Mouse (Mus musculus) retina, adult 2 months (tissue): Measurements from ENCODE around the gene Upp2.

Experiments
- DNase-seq: peaks from one replicate; pipeline ENCODE4 v3.0.0-alpha.2; 2012; ENCODE audit warnings: low read depth, low spot score

Upp2 gene

DNA sequence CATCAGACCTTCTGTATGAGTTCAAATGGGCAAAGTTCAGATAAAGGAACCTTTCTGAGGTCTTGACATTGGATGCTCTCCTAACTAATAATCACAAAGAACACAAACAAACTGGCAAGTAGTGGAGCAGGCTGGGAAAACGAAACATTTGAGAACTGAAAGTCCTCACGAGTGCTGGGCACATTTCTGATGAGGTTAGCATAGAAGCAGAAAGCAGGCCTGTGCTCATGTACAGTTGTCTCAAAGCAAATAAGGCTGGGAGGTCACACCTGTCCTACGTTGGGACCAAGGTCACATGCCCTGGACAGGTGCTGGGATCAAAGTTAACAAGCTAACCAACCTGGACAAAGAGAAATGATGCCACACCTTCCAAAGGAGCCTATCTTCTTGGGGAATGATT is 187.6 kb downstream of the Upp2 start:
- DNase-seq = no peak

DNA sequence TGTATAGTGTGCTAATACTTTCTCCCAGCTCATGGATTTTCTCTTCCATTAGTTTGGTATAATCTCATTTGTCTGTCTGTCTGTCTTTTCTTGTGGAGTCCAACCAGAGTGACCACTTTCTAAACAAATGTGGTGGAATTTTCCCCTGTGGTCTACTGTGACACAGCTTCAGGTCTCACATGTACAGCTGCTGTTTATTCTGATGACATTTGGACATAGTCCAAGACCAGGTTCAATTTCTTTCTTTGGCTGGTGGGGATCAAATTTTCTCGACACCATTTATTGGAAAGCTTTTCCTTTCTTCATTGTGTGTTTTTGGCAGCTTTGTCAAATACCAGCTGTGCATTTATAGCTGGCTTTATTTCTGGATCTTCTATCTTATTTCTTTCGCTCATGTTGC is 191.0 kb downstream of the Upp2 start:
- no peak for DNase-seq

DNA sequence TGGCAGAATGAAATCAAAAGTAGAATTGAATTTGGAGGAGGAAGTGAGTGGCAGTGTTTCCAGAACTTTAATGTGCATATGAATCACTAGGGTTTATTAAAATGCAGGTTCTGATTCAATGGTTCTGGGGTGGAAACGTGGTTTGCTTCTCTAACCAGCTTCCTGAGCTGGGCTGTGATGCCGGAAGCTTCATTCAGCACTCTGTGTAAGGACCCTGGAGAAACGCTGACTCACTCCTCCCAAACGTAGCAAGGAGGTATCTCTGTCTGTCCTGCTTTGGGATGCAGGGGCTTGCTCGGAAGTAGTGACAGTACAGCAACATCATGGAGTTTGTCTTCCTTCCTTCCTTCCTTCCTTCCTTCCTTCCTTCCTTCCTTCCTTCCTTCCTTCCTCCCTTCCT is 192.6 kb downstream of the Upp2 start:
- no peak for DNase-seq

DNA sequence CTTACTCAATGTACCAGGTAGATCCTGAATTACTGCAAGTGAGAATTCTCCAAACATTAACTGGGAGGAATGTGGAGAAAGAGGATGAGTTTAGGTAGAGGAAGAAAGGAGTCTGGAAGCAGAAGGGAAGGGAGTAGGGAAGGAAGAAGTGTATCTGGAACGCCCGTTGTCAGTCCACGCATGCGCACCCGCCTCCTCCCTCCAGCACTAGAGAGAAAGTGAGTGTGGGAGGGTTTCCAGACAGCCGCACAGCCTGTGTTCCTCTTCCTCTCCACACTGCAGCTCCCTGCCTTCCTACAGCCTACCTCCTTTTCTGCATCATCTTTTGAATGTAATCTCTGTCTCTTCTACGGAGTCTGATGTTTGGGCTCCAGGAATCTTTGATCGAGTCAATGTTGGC is 198.0 kb downstream of the Upp2 start:
- no peak for DNase-seq

DNA sequence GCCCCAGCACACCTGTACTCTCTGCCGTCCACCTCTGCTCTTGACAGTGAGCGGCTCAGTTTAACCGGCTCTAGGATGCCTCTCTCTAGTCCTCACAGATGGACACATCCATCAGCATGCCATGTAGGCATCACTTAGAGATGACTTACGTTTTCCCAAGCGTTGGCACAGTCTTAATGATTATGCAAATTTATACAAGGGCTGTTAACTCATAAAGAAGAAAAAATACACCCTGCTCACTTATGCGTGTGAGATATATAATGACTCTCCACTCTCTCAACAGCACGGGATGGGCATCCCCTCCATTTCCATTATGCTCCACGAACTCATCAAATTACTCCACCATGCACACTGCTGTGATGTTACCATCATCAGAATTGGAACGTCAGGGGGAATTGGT is 206.7 kb downstream of the Upp2 start:
- DNase-seq = no peak

DNA sequence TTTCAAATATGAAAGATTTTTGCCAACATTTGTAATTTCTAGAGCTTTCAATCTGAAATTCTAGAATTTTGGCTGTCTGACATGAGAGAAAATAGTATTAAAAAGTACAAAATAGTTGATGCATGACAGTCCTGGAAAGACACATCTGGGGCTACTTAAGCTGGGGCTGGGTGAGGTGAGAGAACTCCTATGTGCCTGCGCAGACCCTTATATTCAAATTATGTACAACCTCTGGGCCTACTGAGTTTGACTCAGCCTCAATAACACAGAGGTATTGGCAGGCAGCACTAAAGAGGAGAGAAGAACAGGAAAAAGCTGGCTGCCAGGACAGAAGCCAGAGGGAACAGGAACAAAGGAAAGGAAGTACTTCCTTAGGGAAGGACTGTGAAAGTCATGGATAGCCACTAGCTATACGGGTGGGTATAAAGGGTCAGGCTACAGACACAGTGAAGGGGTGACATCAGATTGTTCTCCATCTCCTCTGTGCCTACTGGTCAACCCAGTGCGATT is 211.9 kb downstream of the Upp2 start:
- no peak for DNase-seq

DNA sequence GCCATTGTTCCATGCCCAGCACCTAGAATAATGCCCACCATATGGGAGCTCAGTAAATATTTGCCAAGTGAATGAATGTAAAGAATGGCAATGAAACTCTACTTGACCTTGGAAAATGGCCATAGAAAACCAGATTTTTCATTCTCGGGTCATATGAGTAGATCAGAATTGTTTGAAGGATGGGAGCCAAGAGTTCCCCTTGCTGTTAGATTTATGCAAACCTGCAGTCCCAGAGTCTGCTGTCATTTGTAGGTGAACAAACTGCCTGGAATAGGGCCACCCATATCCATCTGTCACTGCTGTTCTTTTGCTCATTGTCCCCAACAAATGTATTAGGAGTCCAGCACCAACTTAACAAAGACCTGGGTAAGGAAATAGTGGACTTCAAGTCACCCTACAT is 216.4 kb downstream of the Upp2 start:
- no peak for DNase-seq

DNA sequence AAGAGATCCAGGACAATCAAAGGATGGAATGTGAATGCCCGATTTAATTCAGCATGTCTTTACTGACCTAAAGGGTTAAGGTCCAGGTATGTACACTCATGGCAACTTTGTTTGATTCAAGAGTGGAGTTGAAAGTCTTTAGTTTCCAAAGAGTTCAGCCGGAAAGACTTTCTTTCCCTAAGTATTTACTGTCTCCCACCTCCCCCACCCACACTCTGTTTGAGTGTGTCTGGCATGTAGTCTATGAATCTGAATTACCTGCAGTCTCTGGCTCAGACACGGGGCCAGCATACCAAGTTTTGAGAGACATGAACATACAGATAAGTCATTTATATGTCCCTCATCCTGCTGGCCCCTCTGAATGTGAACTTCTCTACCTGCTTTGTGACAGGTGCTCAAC is 219.1 kb downstream of the Upp2 start:
- DNase-seq = no peak

DNA sequence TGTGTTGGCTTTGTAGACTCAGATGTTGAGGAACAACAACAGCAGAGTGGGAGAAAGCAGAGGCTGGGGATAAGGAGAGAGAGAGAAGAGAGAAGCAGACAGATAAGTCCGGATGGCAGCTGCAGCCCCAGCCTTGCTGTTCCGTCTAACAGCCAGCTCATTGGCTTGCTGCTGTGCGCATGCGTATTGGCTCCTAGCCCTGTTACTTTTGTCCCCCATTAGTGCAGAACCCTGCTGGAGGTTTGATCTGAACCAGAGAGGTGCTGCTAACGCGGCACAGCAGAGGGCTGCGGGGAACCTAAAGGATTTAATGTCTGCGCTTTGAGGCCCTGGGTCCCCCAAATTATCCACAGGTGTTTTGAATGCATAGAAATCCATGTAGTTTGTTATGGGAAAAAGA is 219.6 kb downstream of the Upp2 start:
- no peak for DNase-seq

DNA sequence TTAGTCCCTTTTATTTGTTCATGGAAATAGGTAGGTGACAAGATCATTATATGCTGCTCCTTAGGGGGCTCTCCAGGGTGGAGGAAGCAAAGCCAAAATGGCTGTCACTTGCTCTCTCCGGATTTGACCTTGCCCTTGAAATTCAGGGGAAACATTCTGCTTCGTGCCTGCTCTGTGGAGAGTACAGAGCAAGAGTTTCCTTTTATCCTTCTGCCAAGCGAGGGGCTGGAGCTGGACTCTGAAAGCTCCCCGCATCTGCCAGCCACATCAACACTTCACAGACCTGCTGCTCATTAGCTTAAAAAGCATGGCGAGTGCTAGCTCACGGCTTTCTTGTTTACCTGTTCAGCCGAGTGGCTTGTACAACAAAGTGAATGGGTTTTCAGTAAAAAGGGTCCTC is 220.3 kb downstream of the Upp2 start:
- DNase-seq = no peak

DNA sequence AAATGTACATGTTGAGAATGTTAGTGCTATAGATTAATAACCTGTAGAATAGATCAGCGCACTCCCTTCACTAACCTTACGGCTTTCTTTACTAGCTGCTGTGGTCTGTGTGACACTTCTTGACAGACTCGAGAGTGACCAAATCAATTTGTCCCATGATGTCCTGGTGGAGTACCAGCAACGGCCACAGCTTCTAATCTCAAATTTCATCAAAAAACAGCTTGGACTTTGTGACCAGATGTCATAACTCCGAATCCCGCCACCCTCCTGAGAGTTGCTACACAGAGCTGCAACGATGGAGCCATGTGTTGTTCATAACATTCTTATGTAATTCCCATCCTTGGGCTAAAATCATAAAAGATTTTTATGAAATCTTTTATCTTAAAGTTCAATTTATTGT is 222.8 kb downstream of the Upp2 start:
- no peak for DNase-seq

DNA sequence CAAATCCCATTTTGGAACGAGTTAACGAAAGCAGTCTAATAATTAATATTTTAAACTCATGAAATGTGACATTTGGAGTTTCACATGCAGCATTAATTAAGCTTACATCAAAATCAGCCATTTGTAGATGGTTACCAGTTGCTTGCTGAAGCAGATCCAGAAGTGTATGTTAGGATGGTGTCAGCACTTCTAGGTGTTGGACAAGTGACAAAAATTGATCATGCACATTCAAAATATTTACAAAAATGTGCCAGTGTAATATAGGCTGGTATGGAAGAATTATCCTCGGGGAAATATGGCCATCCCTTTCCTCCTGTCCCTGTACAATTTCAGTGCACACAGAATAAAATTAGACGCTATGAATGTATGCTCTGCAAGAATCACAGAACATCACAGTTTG is 223.3 kb downstream of the Upp2 start:
- DNase-seq = no peak

DNA sequence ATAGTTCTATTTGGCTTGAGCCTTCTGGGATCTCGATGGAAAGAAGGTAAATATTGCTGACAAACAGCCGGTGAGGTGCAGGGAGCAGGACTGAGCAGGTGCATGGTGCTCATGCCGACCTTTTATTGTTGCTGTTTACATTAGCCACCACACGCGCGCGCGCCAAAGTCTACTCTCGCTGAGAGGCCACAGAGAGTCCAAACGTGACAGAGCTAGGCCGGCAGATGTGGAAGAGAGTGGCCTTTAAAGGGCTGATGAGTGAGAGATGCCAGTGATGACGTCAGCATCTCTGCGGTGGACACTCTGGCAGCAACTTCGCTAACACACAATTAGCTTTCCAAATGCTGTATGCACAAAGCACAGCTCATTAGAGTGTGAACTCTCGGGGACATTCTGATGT is 227.4 kb downstream of the Upp2 start:
- DNase-seq = no peak

DNA sequence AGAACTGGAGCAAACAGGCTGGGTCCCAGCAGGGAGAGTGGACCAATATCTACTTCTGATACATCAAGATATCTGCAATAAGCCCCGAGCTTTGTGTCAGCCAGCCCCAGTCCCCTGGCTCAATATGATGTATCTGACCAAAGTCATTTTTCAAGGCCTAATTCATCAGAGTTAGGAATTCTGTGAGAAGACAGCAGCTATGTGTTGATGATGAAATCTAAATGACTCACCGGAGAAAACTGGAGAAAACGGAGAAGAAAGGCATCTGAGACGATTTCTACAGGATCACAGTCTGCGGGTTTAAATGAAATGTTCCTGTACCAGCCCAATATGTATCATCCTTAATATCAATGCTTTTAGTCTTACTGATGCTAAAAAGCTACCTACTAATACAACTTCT is 228.3 kb downstream of the Upp2 start:
- no peak for DNase-seq

DNA sequence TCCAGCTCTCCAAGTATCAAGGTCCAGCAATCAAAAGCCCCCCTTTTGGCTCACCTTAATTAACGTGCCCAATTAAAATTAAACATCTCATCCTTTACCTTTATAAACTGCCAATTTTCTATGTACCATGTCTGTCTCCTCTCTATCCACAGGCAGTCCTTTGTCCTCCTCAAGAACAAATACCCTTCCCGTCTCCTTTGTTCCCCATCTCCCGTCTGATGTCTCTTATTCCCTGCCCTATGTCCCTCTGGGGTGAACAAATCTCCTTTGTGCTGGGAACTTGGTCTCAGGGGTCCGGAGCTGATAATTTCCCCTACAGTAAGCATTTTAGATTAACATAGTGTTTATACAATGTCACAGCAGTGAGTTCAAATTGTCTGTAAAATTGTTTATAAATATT is 230.4 kb downstream of the Upp2 start:
- DNase-seq = no peak

DNA sequence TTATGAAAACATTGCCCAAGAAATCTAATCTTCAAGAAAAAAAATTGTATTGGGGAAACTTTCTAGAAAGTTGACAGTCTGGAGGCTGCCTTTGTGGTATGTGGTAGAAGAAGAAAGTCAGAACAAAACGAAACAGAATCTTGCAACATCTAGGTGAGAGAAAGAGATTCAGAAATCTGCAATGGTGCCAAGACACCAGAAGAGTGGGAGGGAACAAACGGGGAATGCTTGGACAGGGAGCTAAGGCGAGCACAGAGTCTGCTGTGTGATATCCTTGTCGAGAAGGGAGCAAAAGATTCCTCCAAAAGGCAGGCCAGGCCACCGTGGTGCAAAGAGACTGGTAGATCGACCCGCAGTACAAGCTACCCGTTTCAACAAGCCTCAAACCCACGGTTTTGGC is 232.0 kb downstream of the Upp2 start:
- no peak for DNase-seq

DNA sequence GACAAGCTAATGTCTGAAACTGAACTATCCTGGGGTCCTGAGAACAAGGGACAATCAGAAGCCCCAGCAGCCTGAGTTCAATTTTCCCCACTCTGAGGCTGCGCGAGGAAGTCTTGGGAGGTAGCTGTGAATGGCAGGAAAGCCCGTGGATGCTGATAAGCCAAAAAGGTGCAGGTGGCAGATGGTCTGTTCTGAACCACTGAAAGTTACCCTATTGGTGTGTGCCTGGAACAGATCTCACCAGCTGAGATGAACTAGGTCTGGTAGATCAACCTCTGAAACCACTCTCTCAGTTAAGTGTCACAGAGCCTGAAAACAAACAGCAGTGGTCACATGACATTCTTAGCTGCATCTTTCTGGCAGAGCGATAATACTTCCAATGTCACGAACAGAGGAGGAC is 232.5 kb downstream of the Upp2 start:
- no peak for DNase-seq

DNA sequence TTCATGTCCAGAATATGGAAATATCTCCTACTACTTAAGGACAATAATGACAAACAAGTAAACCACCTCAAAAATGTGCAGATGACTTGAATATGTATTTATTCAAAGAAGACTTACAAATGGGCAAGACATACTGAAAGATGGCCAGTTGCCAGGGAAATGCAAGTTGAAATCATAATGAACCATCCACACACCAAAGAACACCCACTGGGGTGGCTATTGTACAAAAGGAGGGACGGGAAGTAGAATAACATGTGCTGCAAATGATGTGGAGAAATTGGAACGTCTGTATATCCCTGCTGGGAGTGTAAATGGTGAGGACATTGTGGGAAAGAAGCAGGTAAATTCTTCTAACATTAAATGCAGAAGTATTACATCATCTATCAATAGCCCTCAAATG is 245.8 kb downstream of the Upp2 start:
- no peak for DNase-seq

DNA sequence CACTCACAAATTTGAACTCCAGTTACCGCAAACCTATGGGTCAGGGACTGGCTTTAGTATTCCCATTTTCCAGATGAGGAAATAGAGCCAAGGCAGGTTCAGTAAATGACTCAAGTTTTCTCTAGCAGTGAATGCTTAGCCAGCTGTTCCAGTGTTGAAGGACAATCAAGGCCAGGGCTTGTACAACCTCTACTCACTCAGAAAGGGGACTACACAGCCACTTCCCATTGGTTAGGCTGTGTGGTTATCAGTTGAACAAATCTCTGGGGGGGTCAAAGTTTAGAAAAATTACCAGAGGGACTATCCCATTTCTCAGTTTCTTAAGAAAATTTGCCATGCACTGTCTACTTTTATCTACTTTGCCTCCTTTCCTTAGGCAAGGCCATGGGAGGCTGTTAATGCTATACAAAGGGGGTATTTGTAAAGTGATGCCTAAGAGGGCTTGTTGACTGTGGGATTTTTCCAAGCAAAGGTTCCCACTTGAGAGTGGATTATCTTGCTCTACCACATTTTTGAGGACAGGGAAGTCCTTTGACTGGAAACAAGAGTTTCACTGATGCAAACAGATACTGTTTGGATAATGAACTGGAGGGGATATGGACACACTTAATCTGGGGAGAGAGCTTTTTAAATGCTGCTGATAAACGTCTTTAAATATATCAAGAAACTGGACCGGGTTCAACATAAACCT is 262.0 kb downstream of the Upp2 start:
- DNase-seq = no peak

DNA sequence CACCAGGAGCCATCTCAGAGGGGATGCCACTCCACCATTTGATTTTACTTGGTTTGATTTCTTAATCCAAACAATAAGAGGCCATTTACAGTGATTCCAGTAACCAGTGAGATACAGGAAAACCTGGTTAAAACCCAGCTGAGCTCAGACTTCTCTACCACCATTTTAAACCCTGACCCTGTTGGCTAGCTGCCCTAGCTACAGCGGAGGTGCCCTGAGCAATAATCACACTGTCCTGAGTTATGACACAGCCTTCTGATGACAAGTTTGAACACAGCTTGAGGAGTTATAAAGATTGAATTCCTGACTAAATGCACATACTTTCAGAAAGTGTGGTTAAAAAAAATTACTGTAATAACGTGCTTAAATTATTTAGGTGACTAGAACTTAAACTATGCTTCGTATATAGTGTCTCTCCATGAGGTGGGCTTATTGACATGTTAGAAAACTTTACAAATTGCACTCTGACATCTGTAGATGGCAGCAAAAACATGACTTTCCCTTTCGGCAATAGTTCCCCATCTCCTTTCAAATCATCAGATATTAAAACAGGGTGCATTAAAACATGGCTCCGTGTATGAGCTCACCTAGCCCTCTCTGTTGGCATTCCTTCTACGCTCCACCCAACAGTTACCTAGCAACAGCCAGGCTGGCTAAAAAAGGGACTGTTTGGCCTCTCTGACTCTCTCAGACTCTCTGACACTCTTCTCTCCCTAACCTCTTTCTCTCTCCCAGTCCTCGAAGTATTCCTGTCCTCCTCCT is 263.1 kb downstream of the Upp2 start:
- DNase-seq = no peak

DNA sequence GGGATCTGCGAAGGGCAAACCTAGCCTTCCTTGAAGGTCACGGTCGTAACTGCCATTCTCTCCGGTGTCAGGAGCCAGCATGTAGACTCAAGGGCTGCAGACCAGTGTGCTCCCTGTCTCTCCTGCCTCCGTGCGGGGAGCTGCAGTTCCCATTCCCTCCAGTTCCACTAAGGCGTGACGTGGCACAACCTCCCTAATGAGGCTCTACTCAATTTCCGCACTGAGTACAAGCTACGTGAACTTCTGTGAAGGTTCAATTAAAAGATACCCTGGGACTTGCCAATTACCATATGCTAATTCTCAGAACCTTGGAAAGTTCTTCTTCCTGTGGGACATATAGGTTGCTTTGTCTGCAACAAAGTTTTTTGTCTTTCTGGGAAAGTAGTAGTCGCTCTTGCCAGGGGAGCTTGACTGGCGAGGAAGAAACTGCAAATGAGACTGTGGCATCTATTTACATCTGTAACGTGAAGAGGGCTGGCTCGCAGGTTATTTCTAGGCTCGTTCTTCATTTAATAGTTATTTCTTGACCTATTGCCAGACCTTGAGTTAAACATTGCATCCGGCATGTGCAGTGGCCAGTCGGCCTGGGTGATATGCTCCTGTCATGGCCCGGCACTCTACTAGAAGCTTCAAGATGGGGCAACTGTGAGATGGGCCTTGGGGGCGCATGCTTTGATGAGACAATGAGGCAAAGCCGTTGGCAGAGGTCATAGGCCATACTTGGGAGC is 265.3 kb downstream of the Upp2 start:
- DNase-seq = no peak

DNA sequence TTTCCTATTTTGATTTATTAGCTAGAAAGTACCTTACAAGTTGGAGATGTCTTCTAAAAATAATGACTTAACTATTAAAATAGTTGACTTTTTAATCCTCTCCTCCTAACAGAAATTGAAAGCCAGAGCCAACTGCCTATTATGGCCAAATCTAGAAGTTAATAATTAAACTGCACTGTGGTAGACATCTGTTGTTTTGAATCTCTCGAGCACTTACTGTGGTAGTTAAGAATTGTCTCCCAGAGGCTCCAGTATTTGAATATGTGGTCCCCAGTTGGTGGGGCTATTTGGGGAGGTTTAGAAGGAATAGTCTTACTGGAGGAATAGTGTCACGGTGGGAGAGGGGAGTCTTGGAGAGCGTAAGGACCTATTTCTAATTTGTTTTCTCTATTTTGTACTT is 273.9 kb downstream of the Upp2 start:
- no peak for DNase-seq

DNA sequence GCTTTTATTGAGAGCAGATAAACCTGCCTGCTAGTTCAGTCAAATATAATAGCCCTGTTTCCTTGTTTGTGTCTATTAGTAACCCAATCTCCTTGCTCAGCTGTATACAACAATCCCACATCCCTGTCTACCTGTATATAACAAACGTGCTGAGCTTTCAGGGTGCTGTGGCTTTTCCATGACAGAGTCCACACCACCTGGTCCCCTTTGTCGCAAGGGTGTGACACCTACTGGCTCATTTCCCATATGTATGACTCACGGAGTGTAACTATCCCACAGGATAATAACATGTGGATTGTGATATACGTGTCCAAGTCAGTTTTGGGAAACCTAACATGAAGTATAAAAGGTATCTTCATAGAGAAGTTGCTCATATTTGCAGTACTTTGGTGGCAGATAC is 275.3 kb downstream of the Upp2 start:
- no peak for DNase-seq
